Mouse (Mus musculus) left cerebral cortex, postnatal 36 days (tissue): ENCODE measurements around the gene Ttc24. TPM values are rescaled to one million over a fixed set of nuclear protein-coding genes. Genes with fewer than 3 reads are reported as not detected.
A peak's percentile ranks its signal among the peaks of the same experiment; 100 is the strongest.

Experiments used
- DNase-seq, 2 experiments: peaks; one replicate each; pipeline ENCODE4 v3.0.0; 2021 to 2022; ENCODE audit warnings: low spot score in 2 of 2, mixed read lengths in 1 of 2
- intact Hi-C: fragments of 180-260 bp; cut with DNase I; formaldehyde crosslinking; loops from one replicate; pipeline ENCODE4 v1.15.1; 2025
- total RNA-seq, 2 experiments: library from RNA; stranded (reverse); gene quantifications; 2 replicates each; pipeline ENCODE4 v1.2.3; 2021

Gene Ttc24
- total RNA-seq, 2 experiments from 2014 or later, result not detected

GRCm38 (mm10) chr3:88082224-88082618 lies 4.1 kb upstream of the Ttc24 start:
- DNase-seq, result no peak
- intact Hi-C loops, result no loop called here

DNA sequence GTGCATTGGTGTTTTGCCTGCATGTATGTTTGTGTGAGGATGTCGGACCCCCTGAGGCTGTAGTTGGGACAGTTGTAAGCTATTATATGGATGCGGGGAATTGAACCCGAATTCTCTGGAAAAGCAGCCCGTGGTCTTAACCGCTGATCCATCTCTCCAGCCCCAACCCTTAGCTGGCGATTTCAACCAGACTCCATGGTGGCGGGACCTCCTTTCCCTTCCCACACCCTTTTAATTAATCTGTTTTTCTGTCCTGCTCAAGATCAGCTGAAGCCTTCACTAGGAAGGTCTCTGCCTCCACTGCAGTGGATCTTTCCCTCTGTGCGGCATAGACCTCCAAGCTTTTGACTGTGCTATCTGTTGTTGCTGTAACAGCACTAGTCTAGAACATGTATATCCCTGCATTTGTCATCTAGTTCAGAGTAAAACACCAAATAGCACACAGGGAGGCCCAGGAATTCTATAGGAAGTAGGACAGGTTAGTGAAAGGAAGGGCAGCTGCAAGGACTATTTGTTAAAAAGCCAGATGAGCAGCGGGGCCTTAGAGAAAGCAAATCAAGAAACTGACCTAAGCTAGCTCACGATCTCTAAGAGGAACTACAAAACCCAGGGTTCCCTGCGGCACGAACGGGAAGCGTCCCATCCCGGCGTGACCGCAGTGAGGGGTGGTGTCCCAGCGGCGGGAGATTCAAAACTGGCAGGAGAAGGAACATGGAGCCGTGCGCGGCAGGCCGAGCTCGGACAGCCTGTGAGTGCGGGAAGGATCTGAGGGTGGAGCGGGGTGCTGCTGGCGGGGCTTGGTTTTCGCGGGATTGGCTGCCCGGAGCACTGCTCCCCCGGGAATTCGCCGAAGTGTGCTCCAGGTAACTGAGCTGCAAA lies 3.5 kb upstream of the Ttc24 start, which contains the start of gene Iqgap3:
Iqgap3 (plus strand) TSS at position 627 of the 879 bp plus-strand sequence.
- DNase-seq, result peak; percentile 83
- intact Hi-C loops, result no loop called here

- intact Hi-C loops, result no loop called here
Observed at GRCm38 (mm10) chr3:88077441-88077840, 663 bp downstream of the Ttc24 start.

DNA sequence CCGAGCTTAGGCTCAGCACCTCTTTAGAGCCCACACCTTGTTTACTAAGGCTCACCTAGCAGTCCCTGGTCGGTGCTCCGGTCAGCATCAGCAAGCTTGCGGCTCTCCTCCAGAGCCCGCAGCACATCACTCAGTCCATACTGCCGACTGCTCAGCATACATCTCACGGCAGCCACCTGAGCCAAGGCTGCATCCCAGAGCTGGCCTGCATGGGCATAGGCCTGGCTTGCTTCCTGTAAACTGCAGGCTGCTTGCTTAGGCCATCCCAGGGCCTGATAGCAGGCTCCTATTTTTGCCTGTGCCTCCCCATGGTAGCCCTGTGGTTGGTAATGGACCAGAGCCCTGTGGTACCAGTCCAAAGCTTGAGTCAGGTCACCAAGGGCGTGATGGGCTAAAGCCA lies 3.3 kb downstream of the Ttc24 start:
- intact Hi-C loops, result no loop called here

More at GRCm38 (mm10) chr3:88077441-88077840, 663 bp downstream of the Ttc24 start:
- DNase-seq, result no peak

DNA sequence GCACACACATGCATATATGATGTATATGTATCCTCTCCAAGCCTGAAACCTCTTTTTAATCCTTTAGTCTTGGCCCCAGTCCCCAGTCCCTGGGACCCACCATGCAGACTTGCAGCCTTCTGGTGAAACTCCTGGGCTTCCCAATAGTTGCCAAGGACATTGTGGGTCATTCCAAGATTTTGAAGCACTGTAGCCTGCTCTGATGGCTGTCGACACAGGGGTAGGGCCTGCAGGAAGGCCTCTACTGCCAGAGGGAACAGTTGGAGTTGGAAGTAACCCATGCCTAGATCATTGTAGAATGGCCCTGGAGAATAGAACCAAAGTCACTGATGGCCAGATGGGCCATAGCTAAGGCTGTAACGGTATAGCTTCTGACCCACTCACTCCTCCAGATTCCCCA lies 3.8 kb downstream of the Ttc24 start:
- DNase-seq, result no peak
- intact Hi-C loops, result no loop called here

More for the DNA sequence above, 3.3 kb downstream of the Ttc24 start:
- no peak for DNase-seq

DNA sequence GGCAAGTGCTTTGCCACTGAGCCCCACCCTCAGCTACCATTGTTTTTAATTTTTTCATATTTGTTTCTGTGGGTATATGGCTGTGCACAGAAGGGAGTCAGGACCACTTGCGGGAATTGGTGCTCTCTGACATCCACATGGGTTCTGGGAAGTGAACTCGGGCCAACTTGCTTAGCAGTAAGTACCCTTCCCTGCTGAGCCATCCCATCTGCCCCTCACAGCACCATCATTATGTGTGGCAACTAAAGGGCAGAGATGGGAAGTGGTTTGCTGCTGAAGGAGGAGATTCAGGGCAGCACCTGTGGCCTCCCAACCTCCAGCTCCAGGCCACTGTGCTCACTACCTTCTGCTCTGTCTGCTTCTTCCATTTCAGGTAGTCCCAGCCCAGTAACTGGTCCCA lies 4.5 kb downstream of the Ttc24 start:
- no peak for DNase-seq
- intact Hi-C loops, result loop anchor here (2.0 kb wide), 2 partner anchors 103 to 139 kb away; partner anchors contain the start of gene Nes

DNA sequence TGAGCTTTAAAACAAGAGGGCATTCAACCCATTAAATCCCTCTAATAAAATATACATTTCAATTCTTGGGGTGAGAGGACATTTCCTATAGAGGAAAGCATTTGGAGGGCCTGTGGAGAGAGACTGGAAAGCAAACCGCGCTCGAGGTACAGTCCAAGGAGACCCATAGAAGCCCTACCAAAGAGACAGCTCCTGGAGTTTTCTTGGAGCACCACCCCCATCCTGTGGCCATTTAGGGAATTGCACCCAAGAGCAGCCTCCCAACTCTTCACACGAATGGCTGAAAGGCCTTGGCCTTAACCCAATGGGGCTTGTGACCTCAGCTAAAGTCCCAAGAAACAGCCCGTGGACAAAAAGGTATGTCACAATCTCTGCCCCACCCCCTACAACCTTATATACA lies 6.3 kb downstream of the Ttc24 start:
- intact Hi-C loops, result loop anchor here (2.0 kb wide), 3 partner anchors 61 to 137 kb away; partner anchors contain the start of gene Nes
- DNase-seq, result peak; percentile 79 to 85

DNA sequence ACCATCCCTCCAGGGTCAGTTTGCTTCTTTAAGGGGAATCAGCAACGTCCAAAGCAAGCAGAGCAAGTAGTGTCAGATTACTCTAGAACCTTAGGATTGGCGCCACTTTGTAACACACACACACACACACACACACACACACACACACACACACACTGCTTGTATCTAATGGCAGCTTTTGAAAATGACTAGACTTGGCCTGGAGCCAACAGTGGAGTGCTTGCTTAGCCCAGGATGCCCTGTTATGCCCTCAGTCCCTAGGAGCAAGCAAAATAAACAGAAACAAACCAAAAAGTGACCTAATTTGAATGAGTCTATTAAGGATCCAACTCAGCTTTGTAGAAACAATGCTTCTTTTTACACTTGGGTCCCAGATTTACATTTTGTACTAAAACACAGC lies 9.7 kb downstream of the Ttc24 start:
- intact Hi-C loops, result no loop called here
- no peak for DNase-seq

GRCm38 (mm10) chr3:88057902-88058696 lies 20.0 kb downstream of the Ttc24 start, which contains the start of gene Naxe:
Gene Naxe, minus strand, starts transcription at chr3:88058495.
- peak; percentile 80 to 85 for DNase-seq

DNA sequence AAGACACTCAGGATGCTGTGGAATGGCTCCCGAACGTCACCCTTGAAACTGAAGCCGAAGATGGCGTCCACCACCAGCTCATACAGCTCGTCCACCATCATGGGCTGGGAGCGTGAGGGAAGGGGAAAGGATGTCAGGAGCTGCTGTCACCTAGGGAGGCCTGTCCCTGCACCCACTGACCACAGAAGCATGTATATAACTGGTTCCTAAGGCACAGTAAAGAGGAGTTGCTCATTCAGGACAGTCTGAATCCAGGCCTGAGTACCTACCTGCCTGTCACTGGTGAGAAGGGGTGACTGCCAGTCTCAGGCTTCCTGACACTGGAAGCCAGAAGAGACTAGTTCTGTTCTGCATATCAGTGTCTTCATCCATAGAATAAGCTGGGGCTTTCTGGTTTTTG lies 21.1 kb downstream of the Ttc24 start:
- intact Hi-C loops, result no loop called here
- DNase-seq, result no peak

More at GRCm38 (mm10) chr3:88057902-88058696, 20.0 kb downstream of the Ttc24 start, which contains the start of gene Naxe:
- intact Hi-C loops, result no loop called here

DNA sequence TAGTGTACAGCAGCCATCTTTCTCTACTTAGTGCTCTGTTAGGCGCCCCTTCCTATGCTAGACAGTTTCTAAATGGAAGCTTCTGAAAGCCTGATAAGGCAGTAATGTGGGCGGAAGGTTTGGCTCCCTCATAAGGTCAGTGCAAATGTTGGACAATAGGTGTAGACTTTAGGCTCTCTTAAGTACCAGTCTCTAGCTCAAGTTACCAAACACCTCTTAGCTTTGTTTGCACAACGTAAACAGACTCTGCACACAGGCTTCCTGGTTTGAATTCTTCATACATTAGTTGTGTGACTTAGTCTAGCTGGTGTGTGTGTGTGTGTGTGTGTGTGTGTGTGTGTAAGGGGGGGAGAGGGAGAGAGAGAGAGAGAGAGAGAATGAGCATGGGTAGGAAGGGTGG lies 28.6 kb downstream of the Ttc24 start:
- intact Hi-C loops, result no loop called here

GRCm38 (mm10) chr3:88042661-88043421 lies 35.3 kb downstream of the Ttc24 start, which contains the start of gene Gpatch4:
Gene Gpatch4, plus strand, starts transcription at chr3:88043108.
- peak; percentile 81 to 85 for DNase-seq
- intact Hi-C loops, result no loop called here

More for the DNA sequence above, 28.6 kb downstream of the Ttc24 start:
- no peak for DNase-seq

- intact Hi-C loops, result no loop called here
- no peak for DNase-seq
Observed at GRCm38 (mm10) chr3:88035561-88036293, 42.4 kb downstream of the Ttc24 start.

DNA sequence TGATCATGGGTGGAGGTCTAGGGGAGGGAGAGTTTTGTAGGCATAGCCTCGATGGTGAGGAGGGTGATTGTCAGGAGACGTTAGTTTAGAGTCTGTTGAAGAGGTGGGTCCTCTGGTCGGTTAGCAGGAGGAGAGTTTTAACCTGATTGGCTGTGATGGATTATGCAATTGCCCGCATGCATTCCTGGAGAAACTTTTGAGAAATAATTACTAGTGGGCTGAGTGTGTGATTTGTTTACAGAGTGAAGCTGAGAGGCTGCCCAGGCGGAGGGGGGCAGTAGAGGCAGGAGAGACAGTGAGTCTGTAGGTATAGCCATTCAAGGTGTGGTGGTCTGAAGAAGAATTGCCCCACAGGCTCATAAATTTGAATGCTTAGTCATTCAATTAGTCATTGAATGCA lies 44.6 kb downstream of the Ttc24 start:
- no peak for DNase-seq
- intact Hi-C loops, result no loop called here

GRCm38 (mm10) chr3:88030608-88031395 lies 47.3 kb downstream of the Ttc24 start:
- DNase-seq, result peak; percentile 33 to 46
- intact Hi-C loops, result no loop called here

DNA sequence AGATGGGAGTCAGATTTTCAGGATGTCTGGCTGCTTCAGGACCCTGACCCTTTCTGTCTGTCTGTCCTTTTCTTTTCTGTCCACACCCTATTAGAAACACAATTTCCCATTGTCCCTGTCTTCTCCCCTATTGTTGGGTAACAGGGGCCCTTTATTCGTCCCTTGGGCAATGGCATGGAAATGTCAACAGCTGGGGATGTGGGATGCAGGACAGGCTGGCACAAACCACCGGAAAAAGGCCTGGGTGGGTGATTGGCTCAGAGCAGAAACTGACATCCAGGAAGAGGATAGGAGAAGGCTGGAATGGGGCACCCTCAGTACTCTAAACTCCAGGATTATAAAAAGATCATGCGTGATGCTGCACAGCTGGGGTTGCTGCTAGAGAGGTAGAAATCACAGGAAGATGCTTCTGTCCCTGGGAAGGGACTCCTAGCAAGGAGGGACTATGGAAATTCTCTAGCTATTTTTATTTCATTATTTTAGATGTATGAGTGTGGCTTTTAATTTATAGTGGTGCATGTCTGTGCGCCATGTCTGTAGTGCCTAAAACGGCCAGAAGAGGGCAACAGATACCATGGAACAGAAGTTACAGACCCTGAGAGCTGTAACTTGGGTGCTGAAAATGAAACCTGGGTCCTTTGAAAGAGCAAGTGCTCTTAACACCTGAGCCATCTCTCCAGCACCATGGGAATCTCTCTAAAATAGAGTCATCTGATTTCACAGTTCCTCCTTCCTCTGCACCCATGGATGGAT lies 50.5 kb downstream of the Ttc24 start, which contains the start of gene Hapln2:
Hapln2 (minus strand) TSS at position 150 of the 753 bp plus-strand sequence.
- intact Hi-C loops, result no loop called here
- DNase-seq, result no peak

GRCm38 (mm10) chr3:88026823-88027222 lies 51.3 kb downstream of the Ttc24 start:
- no peak for DNase-seq
- intact Hi-C loops, result no loop called here
